Mouse (Mus musculus): ENCODE data around the gene Tcf3.
A peak's percentile ranks its signal among the peaks of the same experiment; 100 is the strongest.

Gene Tcf3

GRCm38 (mm10) chr10:80405481-80406173, 27.8 kb downstream of the Tcf3 start:
- DNase-seq: no peak

DNA sequence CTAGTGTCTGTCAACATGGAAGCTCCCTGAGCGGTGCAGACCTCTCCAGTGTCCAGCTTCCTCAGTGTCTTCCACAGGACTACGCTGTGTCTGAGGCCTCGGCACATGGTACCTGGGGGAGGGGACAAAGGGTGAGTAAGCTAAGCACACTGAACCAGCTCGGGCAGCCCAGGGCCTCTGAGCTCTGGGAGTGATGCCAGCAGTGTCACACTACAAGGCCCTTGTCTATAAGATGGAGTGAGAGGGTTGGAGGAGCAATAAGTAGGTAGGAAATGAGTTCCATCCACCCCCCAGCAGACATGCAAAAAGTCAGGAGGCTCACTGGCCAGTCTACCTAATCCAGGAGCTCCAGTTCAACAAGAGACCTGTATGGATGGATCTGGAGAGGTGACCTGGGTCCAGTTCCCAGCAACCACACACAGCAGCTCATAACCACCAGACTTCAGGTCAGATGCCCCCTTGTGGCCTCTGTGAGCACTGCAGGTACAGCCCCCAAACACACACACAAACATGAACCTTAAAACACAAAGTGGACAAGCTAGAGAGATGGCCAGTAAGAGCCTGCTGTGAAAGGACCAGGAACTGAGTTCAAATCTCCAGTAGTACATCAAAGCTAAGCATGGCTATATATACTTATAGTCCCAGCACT, 30.3 kb downstream of the Tcf3 start:
- peak; percentile 20 for DNase-seq

GRCm38 (mm10) chr10:80400704-80401161, 32.7 kb downstream of the Tcf3 start:
- DNase-seq: no peak

DNA sequence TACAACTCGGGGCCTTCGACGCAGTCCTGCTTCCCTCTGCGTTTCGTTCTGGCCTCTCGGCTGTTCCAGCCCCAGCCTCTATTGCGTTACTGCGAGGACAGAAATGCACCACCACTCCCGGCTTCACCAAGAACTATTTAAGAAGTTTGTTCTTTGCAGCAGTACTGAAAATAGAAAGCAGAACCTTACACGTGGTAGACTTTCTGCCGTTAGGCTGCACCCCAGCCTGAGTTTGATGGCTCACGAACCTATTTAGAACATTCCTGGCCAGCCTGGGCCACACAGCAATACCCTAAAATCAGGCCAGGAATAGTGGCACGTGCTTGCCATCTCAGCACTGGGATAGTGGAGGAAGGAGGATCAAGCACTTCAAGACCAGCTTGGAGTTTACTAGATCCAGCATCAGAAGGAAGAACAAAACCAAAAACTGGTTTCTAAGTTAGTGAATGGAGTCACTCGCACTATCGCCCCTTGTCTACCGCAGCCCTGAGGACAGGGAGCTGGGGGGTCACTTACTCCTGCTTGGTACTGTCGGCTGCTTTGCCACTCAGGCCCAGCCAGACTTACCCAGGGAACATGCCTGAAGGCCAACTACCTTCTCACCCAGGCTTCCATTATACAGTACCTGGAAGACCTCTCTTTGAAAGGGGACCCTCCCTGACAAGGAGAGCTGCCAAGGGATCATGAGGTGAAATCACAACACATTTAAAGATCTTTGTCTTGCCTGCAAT, 33.3 kb downstream of the Tcf3 start:
- no peak for DNase-seq

GRCm38 (mm10) chr10:80399191-80399972, 34.1 kb downstream of the Tcf3 start, which contains the start of gene Mbd3:
Gene Mbd3, minus strand, starts transcription at chr10:80399550.
- DNase-seq: peak; percentile 100

GRCm38 (mm10) chr10:80398719-80399190, 34.7 kb downstream of the Tcf3 start:
- peak; percentile 99 for DNase-seq

DNA sequence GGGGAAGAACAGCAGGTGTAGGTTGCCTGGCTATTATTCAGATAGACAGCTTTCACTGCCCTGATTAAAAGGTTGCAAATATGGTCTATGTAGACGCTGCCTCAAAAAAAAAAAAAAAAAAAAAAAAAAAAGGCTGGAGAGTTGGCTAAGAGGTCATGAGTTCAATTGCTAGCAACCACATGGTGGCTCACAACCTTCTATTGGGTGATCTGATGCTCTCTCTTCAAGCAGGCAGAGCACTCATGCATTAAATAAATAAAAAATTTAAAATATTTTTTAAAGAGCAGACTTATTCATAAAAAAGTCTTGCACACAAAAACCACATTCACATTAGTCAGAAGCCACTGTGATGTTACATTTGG, 35.3 kb downstream of the Tcf3 start:
- DNase-seq: no peak

- no peak for DNase-seq
Measured at GRCm38 (mm10) chr10:80397524-80398173, 35.8 kb downstream of the Tcf3 start.

GRCm38 (mm10) chr10:80396822-80397523, 36.5 kb downstream of the Tcf3 start:
- DNase-seq: no peak

GRCm38 (mm10) chr10:80395025-80395627, 38.3 kb downstream of the Tcf3 start:
- no peak for DNase-seq

DNA sequence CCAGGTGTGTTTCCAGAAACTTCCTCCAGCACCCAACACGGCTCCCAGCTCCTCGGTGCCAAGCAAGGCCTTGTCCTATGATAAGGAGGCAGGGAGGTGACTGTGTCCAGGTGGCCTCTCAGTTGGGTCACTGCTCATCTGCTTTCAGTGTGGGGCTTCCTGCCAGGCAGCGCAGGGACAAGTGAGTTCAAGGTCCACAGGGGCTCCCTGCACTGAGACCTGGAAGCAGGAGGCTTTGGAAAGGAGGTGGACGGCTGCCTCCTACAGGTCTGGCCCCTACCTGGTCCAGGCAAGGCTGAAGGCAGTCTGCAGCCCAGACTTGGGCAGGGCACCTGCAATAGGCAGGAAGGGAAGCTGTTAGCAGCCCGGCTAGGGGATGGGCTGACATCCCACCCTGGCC, 40.8 kb downstream of the Tcf3 start:
- DNase-seq: no peak

GRCm38 (mm10) chr10:80390697-80391096, 42.8 kb downstream of the Tcf3 start:
- DNase-seq: no peak

GRCm38 (mm10) chr10:80389185-80389708, 44.2 kb downstream of the Tcf3 start:
- no peak for DNase-seq

- DNase-seq: no peak
Measured at GRCm38 (mm10) chr10:80388731-80389130, 44.7 kb downstream of the Tcf3 start.

GRCm38 (mm10) chr10:80387522-80387959, 45.9 kb downstream of the Tcf3 start, which contains the start of gene Mex3d:
Gene Mex3d, minus strand, starts transcription at chr10:80387659.
- DNase-seq: peak; percentile 92

- peak; percentile 43 for DNase-seq
Measured at GRCm38 (mm10) chr10:80386735-80387471, 46.5 kb downstream of the Tcf3 start.

DNA sequence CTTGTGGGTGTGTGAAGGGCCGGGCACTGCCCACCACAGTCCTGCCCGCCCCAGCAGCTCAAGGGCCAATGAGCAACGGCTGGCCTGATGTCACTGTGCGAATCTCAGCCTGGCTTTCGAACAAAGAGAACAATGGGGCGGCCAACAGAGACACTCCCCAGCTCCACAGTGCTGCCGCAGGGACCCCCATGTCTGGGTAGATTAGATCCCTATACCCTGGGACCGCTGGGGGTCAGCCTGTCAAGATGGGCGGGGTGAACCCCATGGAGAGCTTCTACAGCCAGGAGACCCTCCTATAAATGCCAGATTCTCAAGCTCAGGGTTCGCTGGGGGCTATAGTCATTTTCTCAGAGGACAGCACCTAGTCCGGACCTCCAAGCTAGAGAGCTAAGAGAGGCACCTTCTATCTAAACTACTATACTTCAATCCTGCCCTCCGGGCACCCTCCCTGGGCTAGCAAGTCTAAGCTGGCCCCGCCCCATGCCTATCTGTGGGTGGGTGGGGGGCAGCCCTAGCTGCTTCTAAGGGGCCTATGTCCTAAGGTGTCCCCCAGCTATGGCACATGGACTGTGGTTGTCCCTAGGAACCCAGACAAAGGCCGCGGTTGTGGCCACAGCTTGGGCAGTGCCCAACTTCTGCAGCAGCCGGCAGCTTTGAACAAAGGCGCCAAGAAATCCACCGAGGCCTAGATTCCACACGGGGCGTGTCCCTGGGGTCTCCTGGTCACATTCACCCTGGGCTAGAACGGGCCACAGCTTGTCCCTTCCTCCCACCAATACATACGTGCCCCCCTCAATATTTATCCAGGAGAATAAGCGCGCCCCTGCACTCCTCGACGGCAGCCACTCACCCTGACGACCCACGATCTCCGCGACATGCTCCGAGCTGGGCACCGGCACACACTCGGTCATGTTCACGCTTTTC, 47.4 kb downstream of the Tcf3 start:
- DNase-seq: peak; percentile 89

DNA sequence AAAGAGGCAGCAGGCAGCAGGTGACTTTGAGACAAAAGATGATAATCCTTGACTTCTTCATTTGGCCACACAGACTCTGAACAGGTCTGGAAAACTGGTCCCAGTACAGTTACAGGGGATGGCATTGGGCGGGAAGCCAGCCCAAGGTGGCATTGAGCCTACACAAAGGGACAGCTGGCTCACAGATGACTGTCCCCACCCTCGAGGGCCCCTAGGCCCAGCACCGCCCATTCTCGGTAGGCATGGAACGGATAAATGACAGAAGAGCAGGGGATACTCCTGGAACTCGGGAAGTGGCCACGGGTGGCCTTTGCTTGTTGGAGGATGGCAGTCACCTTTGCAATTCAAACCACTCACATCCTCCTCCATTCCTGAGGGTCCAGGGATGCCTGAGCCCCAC, 48.1 kb downstream of the Tcf3 start:
- DNase-seq: peak; percentile 60

DNA sequence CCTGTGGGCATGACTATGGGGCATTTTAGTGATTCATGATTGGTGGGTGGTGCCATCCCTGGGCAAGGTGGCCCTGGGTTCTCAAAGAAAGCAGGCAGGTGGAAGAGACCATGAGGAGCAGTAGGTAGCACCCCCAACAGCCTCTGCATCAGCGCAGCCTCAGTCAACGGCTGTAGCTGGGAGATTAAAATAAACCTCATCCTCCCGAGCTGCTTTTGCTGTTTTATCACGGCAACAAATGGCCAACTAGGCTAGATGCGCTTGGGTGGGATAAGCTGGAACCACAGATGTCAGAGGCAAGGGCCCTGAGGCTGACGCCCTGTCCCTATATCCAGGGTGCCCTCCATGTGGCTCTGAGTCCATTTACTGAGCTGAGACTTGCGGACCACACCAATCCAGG, 48.7 kb downstream of the Tcf3 start:
- no peak for DNase-seq
